In the genomic region with DNA sequence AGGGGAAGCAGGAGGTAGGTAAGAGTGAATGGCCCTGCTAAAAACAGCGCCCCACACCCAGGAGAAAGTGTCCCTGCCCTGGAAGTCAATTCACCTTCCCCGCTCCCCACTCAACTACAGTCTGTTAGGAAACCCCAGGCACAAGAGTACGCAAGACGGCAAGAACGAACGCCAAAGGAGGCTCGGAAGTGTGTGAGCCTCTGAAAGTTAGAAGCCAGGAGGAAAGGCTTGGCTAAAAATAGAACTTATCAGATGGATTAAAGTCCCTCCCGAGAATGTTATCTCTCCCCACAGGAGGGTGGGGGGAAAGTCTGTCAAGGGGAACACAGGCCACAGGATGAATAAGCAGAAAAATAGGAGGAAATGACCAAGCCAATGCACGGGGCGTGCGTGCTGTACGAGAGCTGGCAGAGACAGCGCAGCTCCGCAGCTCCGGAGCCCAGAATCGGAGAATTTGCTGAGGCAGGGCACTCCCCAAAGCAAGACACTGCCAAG, we compare ENCODE assay signal across 8 mouse cellular contexts. TPM values are rescaled to one million over a fixed set of nuclear protein-coding genes. Genes with fewer than 3 reads are reported as not detected.
DNase-seq lines count a peak whose midpoint lies in the region; ATAC-seq and TF ChIP-seq lines count a peak whose summit lies in the region.

No protein-coding gene starts in this region.

- H3K36me3 ChIP-seq in heart, embryonic 16.5 days (ENCODE audit: control insufficient read depth, insufficient read depth) = no peaks in the 10 kb centered on the region

- no peak for DNase-seq in layer of hippocampus, adult 2 months (ENCODE audit: low spot score in 2 of 2)
- no peak for DNase-seq in layer of hippocampus, adult 9-11 months
- peak; percentile 39 for DNase-seq in embryo, embryonic 11.5 days (ENCODE audit: low read depth, low spot score)
- peak; percentile 35 for DNase-seq in kidney, postnatal 14 days
- DNase-seq in thymus, postnatal 0 days (ENCODE audit: low spot score) = peak; percentile 47
- no peak for DNase-seq in right cerebral cortex, postnatal 10 days (ENCODE audit: low spot score in 2 of 2)

- ATAC-seq in heart, embryonic 16.5 days (replicated peaks; ENCODE audit: extremely low read depth, insufficient read depth, low FRiP score) = peak; percentile 78
- ATAC-seq in megakaryocyte, adult 5-6 weeks (ENCODE audit: poor library complexity, severe bottlenecking) = peak; percentile 85

- no peak for TF ChIP-seq CTCF in layer of hippocampus, adult 2 months (conservative IDR thresholded peaks at IDR 0.05)

- peak overlapping the region; percentile 15; the same call in 1 of the 2 replicates for H3K4me3 ChIP-seq in layer of hippocampus, adult 2 months
- H3K4me3 ChIP-seq in heart, embryonic 16.5 days (ENCODE audit: low read length) = peak overlapping the region; percentile 50

- peak overlapping the region; percentile 56 for H3K9ac ChIP-seq in heart, embryonic 16.5 days (ENCODE audit: low read length)

- H3K4me2 ChIP-seq in heart, embryonic 16.5 days (ENCODE audit: low read depth, low read length) = peak overlapping the region; percentile 73

- no peak overlapping the region for H3K27ac ChIP-seq in layer of hippocampus, adult 2 months
- H3K27ac ChIP-seq in heart, embryonic 16.5 days (ENCODE audit: low read length) = peak overlapping the region; percentile 69

- no peaks in the 10 kb centered on the region for H3K9me3 ChIP-seq in heart, embryonic 16.5 days (replicated peaks; ENCODE audit: control insufficient read depth, low read length)

- under 1% methylated on average over 16 of the region's 16 CpGs for WGBS in heart, embryonic 16.5 days

- H3K27me3 ChIP-seq in heart, embryonic 16.5 days (ENCODE audit: control insufficient read depth, insufficient read depth, low read length) = no peaks in the 10 kb centered on the region

- H3K4me1 ChIP-seq in heart, embryonic 16.5 days (ENCODE audit: control insufficient read depth, insufficient read depth, low read length) = peaks cover 17% of the 10 kb centered on the region

RNA-seq across cellular contexts. Expression of a gene that starts 41.0 kb away (rescaled TPM):
- 1 to 10 TPM; 4.9 TPM for total RNA-seq in layer of hippocampus, adult 2 months (2021)
- 30.5 and 31.4 TPM in 2 replicates for polyA plus RNA-seq in heart, embryonic 16.5 days (2015; fragmentation: Nextera tagmentation; extraction: Ambion mirVana)
- total RNA-seq in megakaryocyte, adult 5-6 weeks (2015) = 3.3 and 3.6 TPM in 2 replicates
- total RNA-seq in megakaryocyte, adult 5-6 weeks (2017) = 1.7 and 1.9 TPM in 2 replicates
- 17.8 and 18.4 TPM in 2 replicates for polyA plus RNA-seq in thymus, postnatal 0 days (2015; fragmentation: Nextera tagmentation; extraction: Ambion mirVana)

Comparison
In these comparisons a context has a peak if more than half of its experiments do, and no peak if none do; other contexts are left out.
1. DNase-seq: peak in embryo, embryonic 11.5 days (single experiment), kidney, postnatal 14 days (single experiment) and thymus, postnatal 0 days (single experiment); none in layer of hippocampus, adult 2 months (0 of 2), layer of hippocampus, adult 9-11 months (single experiment) and right cerebral cortex, postnatal 10 days (0 of 2).